Mouse (Mus musculus) layer of hippocampus, adult 2 months (tissue): ENCODE measurements at regions not wholly inside any gene's neighbourhood (a gene's known extent, or its start where the extent isn't known, plus 50 kb on each side); places are given as distances from the start of the nearest gene placed in this dataset.

ENCODE experiments used
- DNase-seq, 2 experiments: peaks; one replicate each; pipeline ENCODE4 v3.0.0; 2022; ENCODE audit warnings: low spot score in 2 of 2
- H3K27ac ChIP-seq: fragments of 200-600 bp; 2 replicates; pipeline ENCODE4 v1.8.1; 2022
- H3K4me3 ChIP-seq: fragments of 200-600 bp; 2 replicates; pipeline ENCODE4 v1.8.1; 2022; ENCODE audit warnings: mild to moderate bottlenecking
- CTCF ChIP-seq: fragments of 200-600 bp; conservative IDR thresholded peaks from 2 replicates; pipeline ENCODE4 v1.8.1; 2022; ENCODE audit warnings: antibody characterized with exemption, mild to moderate bottlenecking, moderate library complexity

DNA sequence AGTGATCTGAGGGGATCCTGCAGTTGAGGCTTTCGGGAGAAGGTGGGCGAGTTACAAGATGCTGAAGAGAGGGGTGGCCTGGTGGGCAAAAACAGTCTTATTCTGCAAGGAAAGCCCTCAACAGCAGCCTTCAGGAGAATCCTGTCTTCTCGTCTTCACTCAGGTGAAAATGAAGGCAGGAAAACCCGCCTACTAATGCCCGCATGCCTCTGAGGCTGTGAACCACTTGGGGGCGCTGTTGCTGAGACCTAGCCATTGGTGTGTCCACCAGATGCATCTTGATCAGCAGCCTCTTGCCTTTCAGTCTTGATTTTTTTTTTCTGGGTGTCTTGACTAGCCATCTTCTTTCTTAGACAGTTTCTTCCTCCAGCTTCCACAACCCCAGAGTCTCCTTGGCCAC lies 85.2 kb upstream of the Tpm1 start:
- no peak overlapping the region for H3K27ac ChIP-seq
- TF ChIP-seq CTCF, result peak; percentile 55
- DNase-seq, result no peak
- no peak overlapping the region for H3K4me3 ChIP-seq

GRCm38 (mm10) chr9:67132370-67132769 lies 83.2 kb upstream of the Tpm1 start:
- DNase-seq, result no peak
- H3K27ac ChIP-seq, result no peak overlapping the region
- H3K4me3 ChIP-seq, result no peak overlapping the region
- TF ChIP-seq CTCF, result no peak

GRCm38 (mm10) chr9:67130730-67131440 lies 81.7 kb upstream of the Tpm1 start:
- TF ChIP-seq CTCF, result no peak
- DNase-seq, result no peak
- 0 out of 2 replicates have a peak overlapping the region, but pooled peaks have one; percentile 3 for H3K27ac ChIP-seq
- H3K4me3 ChIP-seq, result no peak overlapping the region

DNA sequence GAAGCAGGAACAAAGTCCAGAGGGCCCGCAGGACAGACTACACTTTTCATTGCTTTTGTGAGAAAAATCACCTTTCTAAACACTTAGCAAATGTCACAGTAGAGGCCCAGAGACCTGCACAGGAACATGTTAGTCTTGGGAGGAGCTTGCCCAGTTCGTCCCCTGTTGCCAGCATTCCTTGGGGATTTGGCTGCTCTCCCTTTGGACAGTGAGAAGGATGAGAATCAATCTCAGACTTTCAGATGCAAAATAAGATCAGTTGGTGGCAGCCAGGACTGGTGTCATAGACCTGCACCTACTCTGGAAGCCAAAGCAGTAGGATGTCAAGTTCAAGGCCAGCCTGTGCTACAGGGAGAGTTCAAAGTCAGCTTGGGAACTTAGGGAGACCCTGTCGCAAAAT lies 80.7 kb upstream of the Tpm1 start:
- TF ChIP-seq CTCF, result no peak
- Histone ChIP-seq H3K4me3 (no peak overlapping the region), H3K27ac (no peak overlapping the region)
- no peak for DNase-seq

DNA sequence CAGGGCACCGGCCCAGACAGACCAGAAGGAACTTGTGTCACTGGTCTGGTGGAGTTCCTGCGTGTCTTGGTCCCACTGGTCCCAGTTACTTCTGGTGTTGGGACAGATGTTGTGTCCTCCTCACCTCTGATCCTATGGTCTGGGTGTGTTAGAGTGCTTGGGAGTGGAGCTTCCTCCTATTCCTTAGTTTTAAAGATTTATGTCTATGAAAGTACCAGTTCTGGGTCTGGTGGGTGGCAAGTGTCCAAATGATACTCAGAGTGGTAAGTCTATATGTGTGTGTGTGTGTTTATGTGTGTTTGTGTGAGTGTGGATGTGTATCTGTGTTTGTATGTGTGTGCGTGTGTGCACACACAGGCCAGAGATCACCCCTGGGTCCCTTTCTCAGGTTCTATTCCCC lies 79.9 kb upstream of the Tpm1 start:
- H3K27ac ChIP-seq, result no peak overlapping the region
- no peak for TF ChIP-seq CTCF
- DNase-seq, result no peak
- no peak overlapping the region for H3K4me3 ChIP-seq

DNA sequence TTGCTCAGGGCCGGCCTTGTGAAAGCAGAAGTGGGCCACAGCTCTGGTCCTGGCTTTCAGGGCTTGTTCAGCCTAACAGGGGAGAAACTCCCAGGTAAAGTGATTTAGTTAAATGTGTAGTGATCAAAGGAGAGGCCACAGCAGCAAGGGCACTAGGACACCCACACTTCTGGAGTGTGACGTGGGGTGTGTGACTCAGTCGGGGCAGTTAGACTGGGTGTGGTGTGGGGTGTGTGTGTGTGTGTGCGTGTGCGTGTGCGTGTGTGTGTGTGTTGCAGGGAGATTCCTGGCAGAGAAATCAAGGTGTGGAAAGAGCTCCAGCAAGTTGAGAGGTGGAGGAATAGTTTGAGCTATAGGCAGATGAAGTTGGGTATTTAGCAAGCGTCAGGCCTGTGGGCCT lies 72.5 kb upstream of the Tpm1 start:
- DNase-seq, result no peak
- Histone ChIP-seq H3K4me3 (no peak overlapping the region), H3K27ac (no peak overlapping the region)
- no peak for TF ChIP-seq CTCF

- no peak for DNase-seq
- Histone ChIP-seq H3K27ac (no peak overlapping the region), H3K4me3 (no peak overlapping the region)
- no peak for TF ChIP-seq CTCF
These were observed 69.9 kb upstream of the Tpm1 start for GRCm38 (mm10) chr9:67118880-67119644.

DNA sequence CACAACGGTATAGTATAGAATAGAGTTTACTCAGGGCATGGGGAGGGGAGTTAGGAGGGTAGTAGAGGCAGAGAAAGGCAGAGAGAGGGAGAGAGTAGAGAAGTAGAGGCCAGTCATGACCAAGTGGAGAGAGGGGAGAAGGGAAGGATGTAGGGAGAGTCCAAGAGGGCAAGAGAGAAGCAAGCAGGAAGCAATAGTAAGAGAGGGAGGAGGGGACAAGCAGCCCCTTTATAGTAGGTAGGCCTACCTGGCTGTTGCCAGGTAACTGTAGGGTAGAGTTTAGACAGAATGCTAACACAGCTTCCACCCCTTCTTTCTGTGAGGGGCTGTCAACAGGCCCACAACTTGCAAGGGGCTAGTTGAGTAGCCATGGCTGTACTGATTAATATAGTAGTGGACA lies 69.2 kb upstream of the Tpm1 start:
- no peak overlapping the region for H3K4me3 ChIP-seq
- no peak for DNase-seq
- H3K27ac ChIP-seq, result no peak overlapping the region
- no peak for TF ChIP-seq CTCF

DNA sequence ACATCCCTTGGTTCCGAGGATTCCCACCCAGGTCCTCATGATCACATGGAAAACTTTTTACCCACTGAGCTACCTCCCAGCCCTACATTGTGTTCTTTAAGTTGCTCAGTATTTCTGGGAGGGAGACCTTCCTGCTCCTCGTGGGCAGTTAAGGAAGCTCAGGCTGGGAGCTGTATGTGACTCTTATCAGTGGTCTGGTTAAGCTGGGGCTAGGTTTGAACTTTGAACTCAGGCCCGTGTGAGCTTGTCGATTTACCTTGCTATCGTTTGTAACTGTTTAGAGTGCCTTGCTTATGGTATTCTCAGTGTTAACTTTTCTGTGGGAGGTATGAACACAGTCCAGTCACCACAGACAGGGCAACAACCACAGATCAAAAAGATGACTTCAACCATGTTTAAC lies 68.4 kb upstream of the Tpm1 start:
- Histone ChIP-seq H3K27ac (no peak overlapping the region), H3K4me3 (no peak overlapping the region)
- no peak for DNase-seq
- no peak for TF ChIP-seq CTCF

DNA sequence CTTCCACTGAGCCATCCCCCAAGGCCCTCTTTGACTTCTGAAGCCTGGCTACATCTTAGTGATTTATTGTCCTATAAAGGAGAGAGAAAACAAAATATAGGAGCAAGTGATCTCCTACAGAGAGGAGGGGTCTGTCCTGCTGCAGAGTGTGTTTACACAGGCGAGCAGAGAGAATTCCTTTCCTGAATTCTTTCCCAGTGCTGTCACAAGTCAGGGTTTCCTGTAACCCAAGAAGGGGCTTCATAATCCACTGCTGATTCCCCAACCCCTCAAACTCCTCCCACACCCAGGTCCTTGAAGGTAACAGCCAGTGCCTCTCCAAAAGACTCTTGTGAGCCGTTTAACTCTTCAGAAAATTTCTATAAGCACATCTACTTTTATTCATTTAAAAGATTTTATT lies 66.8 kb upstream of the Tpm1 start:
- no peak overlapping the region for H3K27ac ChIP-seq
- no peak for TF ChIP-seq CTCF
- DNase-seq, result no peak
- no peak overlapping the region for H3K4me3 ChIP-seq

DNA sequence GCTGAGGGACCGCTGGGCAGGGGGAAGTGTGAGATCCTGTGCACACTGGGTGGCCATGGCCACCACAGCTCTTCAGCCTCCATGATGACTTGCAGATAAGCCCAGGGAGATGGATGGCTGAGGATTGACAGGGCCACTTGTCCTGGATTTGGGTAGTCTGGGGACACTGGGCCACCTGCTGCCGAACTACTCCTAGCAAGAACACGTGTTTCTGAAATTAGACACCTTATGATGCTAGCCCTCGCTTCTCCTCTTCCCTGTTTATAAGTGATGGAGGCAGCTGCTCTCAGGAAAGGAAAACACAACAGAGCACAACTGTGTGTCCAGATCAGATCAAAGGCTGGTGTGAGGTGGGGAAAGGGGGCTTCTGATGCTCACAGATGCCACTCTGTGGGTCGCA lies 64.9 kb upstream of the Tpm1 start:
- no peak for DNase-seq
- Histone ChIP-seq H3K4me3 (no peak overlapping the region), H3K27ac (no peak overlapping the region)
- no peak for TF ChIP-seq CTCF

DNA sequence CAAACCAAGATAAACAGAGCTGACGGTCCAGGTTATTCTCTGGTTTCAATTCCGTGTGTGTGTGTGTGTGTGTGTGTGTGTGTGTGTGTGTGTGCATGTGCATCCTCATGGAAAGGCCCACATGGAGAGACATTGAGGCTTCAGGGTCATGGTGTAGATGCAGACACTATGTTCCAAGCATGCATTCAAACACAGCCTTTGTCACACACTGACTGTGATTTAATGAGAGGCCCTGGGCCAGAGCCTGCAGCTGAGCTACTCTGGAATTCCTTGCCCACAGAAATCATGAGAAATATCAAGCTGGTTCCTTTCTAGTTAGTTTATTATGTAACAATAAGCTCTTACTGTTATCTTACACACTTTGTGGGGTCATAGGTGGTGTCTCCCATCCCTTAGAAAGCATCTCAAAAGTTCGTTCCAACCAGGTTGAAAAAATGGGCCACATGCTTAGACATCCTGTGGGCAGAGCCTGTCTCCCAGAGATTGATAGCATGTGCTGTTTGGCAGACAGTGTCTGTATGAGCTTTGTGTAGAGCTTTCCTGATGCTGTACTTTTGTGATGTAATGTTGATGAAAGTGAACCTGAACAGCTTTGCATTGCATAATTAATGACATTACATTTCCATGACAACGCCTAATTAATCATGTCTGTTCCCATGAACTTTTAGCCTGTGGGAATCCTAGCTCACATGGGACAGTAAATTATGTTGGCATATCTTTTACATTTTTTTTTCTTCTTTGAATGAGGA lies 62.8 kb upstream of the Tpm1 start:
- TF ChIP-seq CTCF, result no peak
- no peak for DNase-seq
- Histone ChIP-seq H3K4me3 (no peak overlapping the region), H3K27ac (peak overlapping the region; percentile 46)

GRCm38 (mm10) chr9:67107938-67108337 lies 58.7 kb upstream of the Tpm1 start:
- no peak for TF ChIP-seq CTCF
- no peak overlapping the region for H3K27ac ChIP-seq
- no peak for DNase-seq
- H3K4me3 ChIP-seq, result no peak overlapping the region

- no peak overlapping the region for H3K4me3 ChIP-seq
- H3K27ac ChIP-seq, result no peak overlapping the region
- TF ChIP-seq CTCF, result no peak
- no peak for DNase-seq
These were observed 56.7 kb upstream of the Tpm1 start for GRCm38 (mm10) chr9:67105867-67106266.
